Mouse (Mus musculus) gastrocnemius, postnatal 14 days (tissue): Measurements from ENCODE around the gene Olfr711. TPM values are rescaled to one million over a fixed set of nuclear protein-coding genes. Genes with fewer than 3 reads are reported as not detected.
"Not testable (repeated sequence)": the region's sequence is repeated elsewhere in the genome, so short reads cannot be mapped to it uniquely, and the experiment has no call there.

Experiments used
- DNase-seq: peaks from one replicate; pipeline ENCODE4 v3.0.0; 2021; ENCODE audit warnings: mixed read lengths
- intact Hi-C: fragments of 180-260 bp; cut with DNase I; formaldehyde crosslinking; loops from one replicate; pipeline ENCODE4 v1.15.1; 2025; ENCODE audit warnings: low total_unique reads
- long read RNA-seq, 2 experiments: library from polyadenylated mRNA; stranded (forward); transcript quantifications; one replicate each; pipeline ENCODE4 v2.0.0; 2021
- total RNA-seq, 2 experiments: library from RNA; stranded (reverse); gene quantifications; 2 replicates each; pipeline ENCODE4 v1.2.3; 2021

Gene Olfr711
- not detected for total RNA-seq
- long read RNA-seq, experiment 1 = 0 reads
- long read RNA-seq, experiment 2 = 0 reads

DNA sequence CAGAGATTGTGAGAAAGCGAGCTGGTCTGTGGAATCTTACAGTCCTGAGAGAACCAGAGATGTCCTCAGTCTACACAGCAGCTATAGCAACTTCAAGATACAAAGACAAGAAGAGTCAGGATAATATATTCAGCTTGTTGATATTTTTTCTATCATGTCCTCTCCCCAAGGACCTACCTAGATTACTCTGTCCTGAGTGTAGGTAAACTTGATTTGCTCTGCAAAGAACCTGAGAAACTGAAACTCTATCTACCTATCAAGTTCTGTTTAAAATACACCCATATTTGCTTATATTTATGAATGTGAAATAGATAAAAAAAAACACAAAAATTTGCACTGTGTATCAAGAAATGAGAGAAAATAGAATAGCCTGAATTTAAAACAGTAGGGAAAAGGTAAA, at the start of gene Olfr711:
Olfr711 (minus strand) TSS at position 101 of the 400 bp plus-strand sequence.
- intact Hi-C loops = no loop called here
- no peak for DNase-seq

GRCm38 (mm10) chr7:107005972-107006371, 30.7 kb upstream of the Olfr711 start, which contains the start of gene Olfr2:
Gene Olfr2, minus strand, starts transcription at chr7:107006072.
- DNase-seq = no peak
- intact Hi-C loops = no loop called here

DNA sequence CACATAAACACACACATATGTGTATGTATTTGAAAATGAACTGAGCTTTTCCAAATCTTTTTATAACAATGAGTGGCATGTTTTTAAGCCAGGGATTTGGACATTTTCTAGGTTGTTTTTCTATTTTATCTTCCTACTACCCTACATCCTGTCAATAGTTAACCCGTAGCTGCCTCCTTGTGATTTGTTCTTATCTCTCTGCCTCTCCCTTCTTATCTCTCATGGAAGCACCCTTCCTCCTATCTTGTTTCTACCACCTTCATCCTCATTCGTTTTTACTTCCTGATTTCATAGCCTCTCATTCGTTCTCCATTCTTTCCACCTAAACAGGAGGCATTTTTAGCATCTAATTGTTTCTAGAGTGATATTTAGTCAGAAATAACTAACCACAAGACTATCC, 28.9 kb upstream of the Olfr711 start:
- DNase-seq = no peak
- intact Hi-C loops = no loop called here

DNA sequence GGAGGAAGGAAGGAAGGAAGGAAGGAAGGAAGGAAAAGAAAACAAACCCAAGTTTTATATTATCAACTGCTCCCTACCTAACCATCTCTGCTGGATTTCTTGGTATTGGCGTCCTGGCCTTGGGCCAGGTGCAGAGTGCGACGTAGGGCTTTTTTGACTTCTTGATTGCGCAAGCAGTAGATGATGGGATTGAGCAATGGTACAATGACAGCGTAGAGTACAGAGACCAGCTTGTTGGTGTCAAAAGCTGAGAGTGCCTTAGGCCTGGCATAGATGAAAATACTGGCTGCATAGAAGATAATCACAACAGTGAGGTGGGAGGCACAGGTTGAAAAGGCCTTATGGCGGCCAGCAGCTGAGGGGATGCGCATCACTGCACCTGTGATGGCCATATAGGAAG, 25.5 kb upstream of the Olfr711 start:
- intact Hi-C loops = no loop called here

GRCm38 (mm10) chr7:106985236-106985635, 10.0 kb upstream of the Olfr711 start:
- no peak for DNase-seq
- intact Hi-C loops = no loop called here

More for the DNA sequence above, 25.5 kb upstream of the Olfr711 start:
- DNase-seq = no peak

DNA sequence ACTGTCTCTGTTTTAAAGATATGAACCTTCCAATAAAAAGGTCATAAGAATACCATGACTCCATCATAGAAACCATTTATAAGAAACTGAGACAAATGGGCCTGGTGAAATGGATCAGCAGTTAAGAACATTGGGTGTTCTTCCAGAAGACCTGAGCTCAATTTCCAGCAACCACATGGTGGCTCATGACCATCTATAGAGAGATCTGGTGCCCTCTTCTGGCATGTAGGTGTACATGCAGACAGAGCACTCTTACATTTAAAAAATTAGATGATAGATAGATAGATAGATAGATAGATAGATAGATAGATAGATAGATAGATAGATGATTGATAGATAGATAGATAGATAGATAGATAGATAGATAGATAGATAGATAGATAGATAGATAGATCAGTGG, 7.8 kb downstream of the Olfr711 start:
- DNase-seq, intact Hi-C loops: not testable (repeated sequence)

DNA sequence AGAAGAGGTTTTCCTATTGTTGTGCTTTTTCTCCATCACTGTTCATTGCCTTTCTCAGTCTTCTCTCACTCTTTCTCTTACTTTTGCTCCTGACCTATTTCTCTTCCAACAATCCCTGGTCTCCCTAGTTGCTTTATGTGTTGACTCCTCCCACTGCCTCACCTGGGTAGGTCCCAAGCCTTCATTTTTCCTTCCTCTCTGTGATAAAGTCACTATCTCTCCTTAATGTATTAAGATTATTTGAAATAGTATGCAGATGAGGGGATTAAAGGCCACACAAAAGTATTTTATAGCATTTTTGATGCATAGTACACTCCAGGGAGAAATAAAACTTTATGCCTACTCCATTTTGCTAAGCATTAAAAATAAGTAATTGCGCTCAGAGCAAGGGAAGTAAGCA, 11.4 kb downstream of the Olfr711 start, which contains the start of gene Olfr6:
Olfr6 (minus strand) TSS at position 101 of the 400 bp plus-strand sequence.
- DNase-seq = no peak
- intact Hi-C loops = no loop called here

- intact Hi-C loops = no loop called here
- DNase-seq = no peak
These were observed 27.0 kb downstream of the Olfr711 start, which contains the start of gene Olfr710 for GRCm38 (mm10) chr7:106948212-106948611. Gene Olfr710, minus strand, starts transcription at chr7:106948312.

- intact Hi-C loops = no loop called here
- no peak for DNase-seq
These were observed 43.1 kb downstream of the Olfr711 start, which contains the start of gene Olfr709-ps1 for GRCm38 (mm10) chr7:106932119-106932518. Gene Olfr709-ps1, minus strand, starts transcription at chr7:106932219.

GRCm38 (mm10) chr7:106920961-106921360, 54.3 kb downstream of the Olfr711 start:
- intact Hi-C loops, DNase-seq: not testable (repeated sequence)

Other genes starting within 250 kb of the Olfr711 start
- gene Olfr697, start 233.0 kb downstream of the Olfr711 start, total RNA-seq = not detected
- gene Olfr698, start 220.1 kb downstream of the Olfr711 start, total RNA-seq = not detected
- gene Olfr699, start 182.3 kb downstream of the Olfr711 start, total RNA-seq = not detected
- not detected for gene Olfr700, start 166.6 kb downstream of the Olfr711 start, total RNA-seq
- gene Olfr701, start 161.3 kb downstream of the Olfr711 start, total RNA-seq = not detected
- not detected for gene Olfr702, start 141.6 kb downstream of the Olfr711 start, total RNA-seq
- not detected for gene Olfr703, start 132.1 kb downstream of the Olfr711 start, total RNA-seq
- not detected for gene Olfr704, start 112.3 kb downstream of the Olfr711 start, total RNA-seq
- not detected for gene Olfr705, start 98.6 kb downstream of the Olfr711 start, total RNA-seq
- not detected for gene Olfr706, start 87.3 kb downstream of the Olfr711 start, total RNA-seq
- not detected for gene Olfr707, start 74.2 kb downstream of the Olfr711 start, total RNA-seq
- gene Olfr1532-ps1, start 67.5 kb downstream of the Olfr711 start, total RNA-seq = not detected
- gene Olfr709-ps1, start 43.2 kb downstream of the Olfr711 start, total RNA-seq = under 1 TPM in 1 of 2 experiments, not detected in 1; 0.04 TPM
- gene Olfr710, start 27.1 kb downstream of the Olfr711 start, total RNA-seq = not detected
- gene Olfr6, start 11.5 kb downstream of the Olfr711 start, total RNA-seq = not detected
- not detected for gene Olfr2, start 30.6 kb upstream of the Olfr711 start, total RNA-seq
- gene Olfr713, start 55.7 kb upstream of the Olfr711 start, total RNA-seq = not detected
- not detected for gene Olfr714, start 95.5 kb upstream of the Olfr711 start, total RNA-seq
- gene Olfr17, start 117.8 kb upstream of the Olfr711 start, total RNA-seq = not detected
- gene Olfr715b, start 134.9 kb upstream of the Olfr711 start, total RNA-seq = not detected
- not detected for gene Olfr715, start 155.6 kb upstream of the Olfr711 start, total RNA-seq
- not detected for gene Olfr716, start 162.9 kb upstream of the Olfr711 start, total RNA-seq
- gene Nlrp14, start 191.5 kb upstream of the Olfr711 start, total RNA-seq = not detected
- not detected for gene Rbmxl2, start 234.0 kb upstream of the Olfr711 start, total RNA-seq